Mouse (Mus musculus): ENCODE measurements around the gene Nosip. TPM values are rescaled to one million over a fixed set of nuclear protein-coding genes. Genes with fewer than 3 reads are reported as not detected.
"Not testable (repeated sequence)": the region's sequence is repeated elsewhere in the genome, so short reads cannot be mapped to it uniquely, and the experiment has no call there.

The Nosip gene
- polyA plus RNA-seq, 1 experiment from 2014 or later, result 62.4 TPM

DNA sequence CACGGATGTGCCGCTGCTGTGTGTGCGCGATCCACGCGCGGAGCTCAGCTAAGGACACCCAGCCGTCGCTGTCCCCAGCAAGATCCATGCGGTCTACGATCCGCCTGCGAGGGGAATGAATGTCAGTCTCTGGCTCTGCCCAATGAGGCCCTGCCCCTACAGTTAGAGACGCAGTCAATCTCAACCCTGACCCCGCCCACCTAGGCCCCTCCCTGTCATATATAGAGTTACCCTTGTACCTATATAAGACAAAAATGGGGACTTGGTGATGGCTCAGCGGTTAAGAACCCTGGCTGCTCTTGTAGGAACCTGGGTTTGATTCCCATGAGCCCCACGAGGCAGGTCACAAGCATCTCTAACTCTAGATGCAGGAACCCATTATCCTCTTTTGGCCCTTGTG lies 26.4 kb downstream of the Nosip start:
- no peak overlapping the region for H3K27ac ChIP-seq (replicated peaks)
- ATAC-seq (replicated peaks), result no peak
- H3K4me3 ChIP-seq, result no peak overlapping the region
- H3K36me3 ChIP-seq, result peaks cover 5% of the 10 kb centered on the region; the same call in 1 of the 2 replicates
- no peaks in the 10 kb centered on the region for H3K9me3 ChIP-seq
- H3K9ac ChIP-seq (replicated peaks), result no peak overlapping the region
- peaks cover 13% of the 10 kb centered on the region for H3K4me1 ChIP-seq
- WGBS, result 96% methylated on average over 17 of the region's 17 CpGs
- H3K4me2 ChIP-seq (replicated peaks), result no peak overlapping the region
- H3K27me3 ChIP-seq, result no peaks in the 10 kb centered on the region

DNA sequence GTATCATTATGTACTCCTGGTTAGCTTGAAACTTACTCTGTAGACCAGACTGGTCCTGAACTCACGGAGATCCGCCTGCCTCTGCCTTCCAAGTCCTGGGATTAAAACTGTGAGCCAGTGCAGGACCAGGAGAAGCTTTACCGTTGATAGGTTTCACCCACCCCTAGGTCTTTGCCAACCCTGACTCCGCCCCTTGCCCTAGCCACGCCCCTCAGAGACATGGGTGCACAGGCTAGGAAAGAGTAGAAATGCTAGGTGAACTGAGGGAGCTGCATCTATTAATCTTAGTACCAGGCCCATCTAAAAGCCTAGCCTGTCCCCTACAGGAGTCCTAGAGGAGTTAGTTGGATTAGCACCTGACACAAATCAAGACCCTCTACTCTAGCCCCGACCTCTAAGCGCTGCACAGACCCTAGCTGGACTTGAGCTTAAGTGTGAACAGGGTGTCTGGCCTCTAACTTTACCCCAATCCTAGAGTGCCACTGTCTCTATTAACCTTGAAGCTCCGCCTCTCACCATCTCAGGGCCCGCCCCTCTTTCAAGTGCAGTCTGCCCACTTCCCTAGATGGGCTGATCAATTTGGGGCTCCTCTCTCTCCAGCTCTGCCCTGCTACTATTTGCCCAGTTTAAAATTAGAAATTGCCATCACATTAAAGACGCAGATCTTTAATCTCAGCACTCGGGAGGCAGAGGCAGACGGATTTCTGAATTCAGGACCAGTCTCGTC lies 28.2 kb downstream of the Nosip start:
- WGBS, result 83% methylated on average over 13 of the region's 13 CpGs
- ATAC-seq (replicated peaks), result no peak
- Histone ChIP-seq H3K36me3 (peaks cover 5% of the 10 kb centered on the region; the same call in 1 of the 2 replicates), H3K4me2 (replicated peaks) (no peak overlapping the region; the same call in 1 of the 2 replicates), H3K27me3 (no peaks in the 10 kb centered on the region), H3K4me3 (no peak overlapping the region), H3K9ac (replicated peaks) (no peak overlapping the region), H3K4me1 (peaks cover 13% of the 10 kb centered on the region), H3K9me3 (no peaks in the 10 kb centered on the region), H3K27ac (replicated peaks) (no peak overlapping the region)

DNA sequence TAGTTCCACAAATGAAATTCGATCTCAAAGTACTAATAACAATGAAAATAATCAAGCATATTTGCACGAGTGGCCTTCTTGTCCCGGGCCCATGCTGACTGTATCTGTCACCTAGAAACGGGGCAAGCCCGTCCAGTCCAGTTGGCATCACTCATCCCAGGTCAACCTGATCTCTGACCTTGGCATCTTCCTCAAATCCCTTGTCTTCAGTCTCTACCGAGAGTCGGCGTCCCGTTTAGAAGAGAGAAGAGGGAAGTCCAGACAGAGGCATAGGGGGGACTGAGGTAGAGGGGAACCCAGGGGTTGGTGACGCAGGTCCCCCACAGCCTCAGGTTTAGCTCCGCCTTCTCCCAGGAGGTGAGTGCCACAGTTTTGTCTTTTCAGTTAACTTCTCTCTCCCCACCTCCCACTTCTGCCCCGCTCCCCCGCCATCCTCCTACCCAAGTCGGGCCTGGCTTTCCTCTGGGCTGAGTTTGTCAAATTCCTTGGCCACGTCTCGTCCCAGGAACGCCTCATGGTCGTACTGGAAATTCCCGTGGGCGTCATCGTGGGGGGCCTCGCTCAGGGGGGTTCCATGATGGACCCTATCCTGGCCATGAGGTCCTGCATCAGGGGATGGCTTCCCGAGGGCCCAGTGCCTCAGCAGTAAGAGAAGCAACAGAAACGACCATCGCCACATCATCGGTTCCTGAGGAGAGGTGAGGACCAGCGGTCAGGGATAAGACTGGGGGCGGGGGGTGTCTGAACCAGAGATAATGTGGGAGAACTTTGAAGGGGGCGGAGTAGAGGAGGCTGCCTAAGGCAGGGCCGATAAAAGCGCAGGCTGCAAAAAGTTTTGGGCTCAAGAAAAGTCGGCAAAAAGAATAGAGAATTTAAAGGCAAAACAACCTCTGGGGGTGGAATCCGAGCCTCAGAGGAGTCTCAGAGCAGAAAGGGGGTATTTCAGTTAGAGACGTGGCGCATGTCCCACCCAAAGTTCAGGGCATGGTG lies 29.1 kb downstream of the Nosip start:
- no peak overlapping the region for H3K27ac ChIP-seq (replicated peaks)

DNA sequence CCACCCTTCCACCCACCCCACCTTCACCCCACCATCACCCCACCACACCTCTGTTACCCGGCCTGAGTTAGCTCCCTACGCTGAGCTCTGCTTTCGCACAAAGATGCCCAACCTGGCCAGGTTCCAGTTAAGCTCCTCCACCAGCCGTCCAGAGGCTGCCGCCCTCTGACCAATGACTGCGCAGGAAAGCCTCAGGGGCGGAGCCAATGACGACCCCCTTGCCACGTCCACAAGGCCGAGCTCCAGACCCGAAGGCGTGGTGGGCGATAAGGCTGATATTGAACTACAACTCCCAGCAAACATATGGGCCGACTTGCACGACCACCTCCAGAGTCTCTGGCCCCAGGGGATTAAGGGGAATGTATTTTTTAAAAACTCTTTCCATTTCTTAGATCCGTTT lies 29.8 kb downstream of the Nosip start, which contains the start of gene Rcn3:
Rcn3 (minus strand) TSS at position 174 of the 400 bp plus-strand sequence.
- 0% methylated on average over 16 of the region's 16 CpGs for WGBS
- 0 out of 2 replicates have a peak within 1 kb of the TSS, but pooled peaks have one; percentile 27 for H3K27ac ChIP-seq (replicated peaks)
- ATAC-seq (replicated peaks), result peak; percentile 95

More for the DNA sequence above, 29.1 kb downstream of the Nosip start:
- peak; percentile 41; the same call in 1 of the 2 replicates for ATAC-seq (replicated peaks)
- H3K36me3 ChIP-seq, result no peaks in the 10 kb centered on the region; the same call in 1 of the 2 replicates
- H3K9me3 ChIP-seq, result no peaks in the 10 kb centered on the region
- peak overlapping the region; percentile 43 for H3K4me3 ChIP-seq
- peak overlapping the region; percentile 40 for H3K9ac ChIP-seq (replicated peaks)
- H3K4me1 ChIP-seq, result peaks cover 13% of the 10 kb centered on the region
- peak overlapping the region; percentile 51 for H3K4me2 ChIP-seq (replicated peaks)
- 15% methylated on average over 35 of the region's 35 CpGs for WGBS
- H3K27me3 ChIP-seq, result no peaks in the 10 kb centered on the region

DNA sequence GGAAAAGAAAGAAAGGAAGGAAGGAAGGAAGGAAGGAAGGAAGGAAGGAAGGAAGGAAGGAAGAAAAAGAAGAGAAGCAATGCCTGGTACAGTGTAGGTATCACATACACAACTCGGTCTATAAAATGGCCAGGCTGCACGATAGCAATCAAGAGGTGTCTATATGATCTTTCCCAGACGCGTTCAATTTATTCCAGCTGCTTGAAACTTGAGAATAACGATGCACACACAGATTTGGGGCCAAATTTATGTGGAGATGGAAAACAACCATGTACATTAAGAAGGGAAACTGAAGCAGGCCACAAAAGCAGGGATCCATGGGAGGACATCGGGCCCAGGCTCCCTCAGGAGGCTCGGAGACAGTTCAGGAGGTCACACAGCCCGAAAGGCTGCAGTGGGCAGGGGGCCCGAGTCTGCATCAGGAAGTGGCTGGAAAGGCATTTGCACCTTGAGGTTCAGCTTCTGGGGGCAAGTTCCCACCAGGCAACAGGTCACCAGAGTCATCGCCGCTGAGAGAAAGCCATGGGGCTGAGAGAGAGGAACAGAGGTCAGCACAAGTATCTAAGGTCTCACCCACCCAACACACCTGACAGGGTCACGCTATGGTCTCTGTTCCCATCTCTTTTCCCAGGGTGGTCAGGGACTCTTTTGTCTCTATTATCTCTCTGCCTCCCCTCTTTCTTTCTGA lies 30.7 kb downstream of the Nosip start:
- ATAC-seq (replicated peaks), result no peak
- Histone ChIP-seq H3K27me3 (no peaks in the 10 kb centered on the region), H3K4me2 (replicated peaks) (no peak overlapping the region), H3K9me3 (no peaks in the 10 kb centered on the region), H3K36me3 (no peaks in the 10 kb centered on the region), H3K9ac (replicated peaks) (no peak overlapping the region), H3K27ac (replicated peaks) (no peak overlapping the region), H3K4me3 (no peak overlapping the region), H3K4me1 (peaks cover 13% of the 10 kb centered on the region)
- 71% methylated on average over 12 of the region's 12 CpGs for WGBS

More for the DNA sequence above, 29.8 kb downstream of the Nosip start, which contains the start of gene Rcn3:
- Histone ChIP-seq H3K4me3 (peak within 1 kb of the TSS; percentile 43), H3K4me1 (peaks cover 13% of the 10 kb centered on the region), H3K36me3 (no peaks in the 10 kb centered on the region), H3K4me2 (replicated peaks) (peak within 1 kb of the TSS; percentile 51), H3K27me3 (no peaks in the 10 kb centered on the region), H3K9me3 (no peaks in the 10 kb centered on the region), H3K9ac (replicated peaks) (peak within 1 kb of the TSS; percentile 40)

DNA sequence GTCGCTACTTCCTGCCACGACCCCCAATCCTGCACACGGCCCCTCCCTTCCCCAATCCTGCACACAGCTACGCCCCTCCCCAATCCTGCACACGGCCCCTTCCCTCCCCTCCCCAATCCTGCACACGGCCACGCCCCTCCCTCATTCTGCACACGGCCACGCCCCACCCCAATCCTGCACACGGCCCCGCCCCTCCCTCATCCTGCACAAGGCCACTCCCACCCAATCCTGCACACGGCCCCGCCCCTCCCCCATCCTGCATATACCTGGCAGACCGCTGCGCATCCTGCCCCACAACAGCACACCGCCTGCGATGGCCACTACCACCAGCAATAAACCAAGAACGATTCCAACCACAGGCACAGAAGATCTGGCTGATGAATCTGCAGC lies 31.3 kb downstream of the Nosip start:
- Histone ChIP-seq H3K27me3 (no peaks in the 10 kb centered on the region), H3K9me3 (no peaks in the 10 kb centered on the region), H3K36me3 (no peaks in the 10 kb centered on the region), H3K4me2 (replicated peaks) (no peak overlapping the region), H3K4me3 (no peak overlapping the region), H3K27ac (replicated peaks) (no peak overlapping the region), H3K9ac (replicated peaks) (no peak overlapping the region), H3K4me1 (peaks cover 13% of the 10 kb centered on the region)
- no peak for ATAC-seq (replicated peaks)
- 37% methylated on average over 17 of the region's 18 CpGs for WGBS

DNA sequence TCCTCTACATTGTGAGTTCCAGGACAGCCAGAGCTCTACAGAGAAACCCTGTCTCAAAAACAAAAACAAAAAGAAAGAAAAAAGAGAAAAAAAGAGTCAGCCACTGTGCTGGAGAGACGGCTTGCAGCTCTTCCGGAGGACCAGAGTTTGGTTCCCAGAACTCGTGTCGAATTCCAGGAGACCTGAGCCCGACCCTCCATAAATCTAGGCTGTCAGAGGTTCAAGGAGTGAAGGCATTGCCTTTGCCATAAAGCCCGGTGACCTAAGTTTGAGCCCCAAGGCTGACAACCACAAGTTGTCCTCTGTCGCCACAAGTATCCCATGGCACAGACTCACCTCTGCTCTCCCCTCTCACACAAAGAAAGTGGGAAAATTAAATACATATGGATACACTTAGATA lies 31.9 kb downstream of the Nosip start:
- Histone ChIP-seq H3K4me1 (peaks cover 13% of the 10 kb centered on the region), H3K4me2 (replicated peaks) (no peak overlapping the region), H3K4me3 (no peak overlapping the region), H3K9ac (replicated peaks) (no peak overlapping the region), H3K9me3 (no peaks in the 10 kb centered on the region), H3K27me3 (no peaks in the 10 kb centered on the region), H3K27ac (replicated peaks) (no peak overlapping the region), H3K36me3 (no peaks in the 10 kb centered on the region)
- 82% methylated on average over 7 of the region's 7 CpGs for WGBS
- ATAC-seq (replicated peaks), result no peak

DNA sequence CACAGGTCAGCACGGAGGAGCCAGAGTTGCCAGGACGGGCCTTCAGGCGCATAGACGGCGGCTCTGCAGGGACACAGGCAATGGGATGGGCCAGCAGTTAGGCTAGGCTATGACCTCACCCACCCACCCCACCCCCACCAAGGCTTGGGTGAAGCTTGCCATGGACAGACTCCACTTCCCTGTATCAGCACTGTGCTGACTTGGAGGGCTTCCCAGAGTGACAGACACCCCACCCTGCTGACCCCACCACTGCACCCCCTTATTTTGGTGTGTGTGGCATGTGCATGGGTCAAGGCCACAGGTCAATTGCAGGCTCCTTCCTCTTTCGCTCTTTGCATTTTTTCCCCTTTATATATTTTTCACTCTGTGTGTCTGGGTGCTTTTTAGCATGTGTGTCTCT lies 33.1 kb downstream of the Nosip start:
- no peaks in the 10 kb centered on the region for H3K36me3 ChIP-seq
- ATAC-seq (replicated peaks), result no peak
- no peaks in the 10 kb centered on the region for H3K27me3 ChIP-seq
- H3K27ac ChIP-seq (replicated peaks), result no peak overlapping the region
- H3K9ac ChIP-seq (replicated peaks), result no peak overlapping the region
- H3K9me3 ChIP-seq, result no peaks in the 10 kb centered on the region
- peaks cover 13% of the 10 kb centered on the region for H3K4me1 ChIP-seq
- no peak overlapping the region for H3K4me2 ChIP-seq (replicated peaks)
- WGBS, result 90% methylated on average over 6 of the region's 6 CpGs
- no peak overlapping the region for H3K4me3 ChIP-seq

DNA sequence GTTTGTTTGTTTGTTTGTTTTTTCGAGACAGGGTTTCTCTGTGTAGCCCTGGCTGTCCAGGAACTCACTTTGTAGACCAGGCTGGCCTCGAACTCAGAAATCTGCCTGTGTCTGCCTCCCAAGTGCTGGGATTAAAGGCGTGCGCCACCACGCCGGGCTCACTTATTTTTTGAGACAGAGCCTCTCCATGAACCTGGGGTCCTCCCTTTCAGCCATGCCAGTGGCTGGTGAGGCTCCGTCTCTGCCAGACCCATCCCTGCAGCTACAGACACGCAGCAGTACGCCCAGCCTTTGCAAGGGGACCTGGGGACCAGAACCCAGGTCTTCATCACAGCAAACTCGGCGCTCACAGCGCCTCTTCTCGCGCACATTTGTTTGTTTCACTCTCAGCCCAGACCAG lies 33.7 kb downstream of the Nosip start:
- WGBS, result 90% methylated on average over 14 of the region's 14 CpGs
- not testable (repeated sequence) for H3K4me3 ChIP-seq; H3K4me2 ChIP-seq (replicated peaks); ATAC-seq (replicated peaks); H3K9me3 ChIP-seq; H3K36me3 ChIP-seq; H3K9ac ChIP-seq (replicated peaks); H3K27ac ChIP-seq (replicated peaks); H3K27me3 ChIP-seq
- peaks cover 12% of the 10 kb centered on the region for H3K4me1 ChIP-seq

DNA sequence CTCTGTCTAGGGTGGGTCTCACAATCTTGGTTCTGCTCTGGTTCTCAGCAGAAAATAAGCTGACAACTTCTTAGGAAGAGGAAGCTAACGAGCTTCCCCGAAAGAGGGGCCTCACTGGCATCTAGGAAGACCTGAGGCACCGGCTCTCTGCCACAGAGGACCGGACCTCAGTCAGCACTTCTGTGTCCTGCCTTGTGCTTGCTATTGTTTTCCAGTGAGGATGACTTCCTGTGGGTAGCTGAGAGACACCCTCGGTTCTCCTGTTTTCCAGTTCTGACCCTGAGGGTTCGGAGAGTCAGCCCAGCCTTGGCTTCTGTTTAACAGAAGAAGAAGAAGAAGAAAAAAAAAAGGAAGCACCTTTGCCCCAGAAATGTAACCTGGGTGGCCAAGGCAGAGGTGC lies 35.2 kb downstream of the Nosip start:
- H3K4me2 ChIP-seq (replicated peaks), result no peak overlapping the region
- H3K27ac ChIP-seq (replicated peaks), result no peak overlapping the region
- no peak overlapping the region for H3K4me3 ChIP-seq
- 47% methylated on average over 6 of the region's 6 CpGs for WGBS
- no peaks in the 10 kb centered on the region for H3K36me3 ChIP-seq
- H3K27me3 ChIP-seq, result no peaks in the 10 kb centered on the region
- ATAC-seq (replicated peaks), result no peak
- no peaks in the 10 kb centered on the region for H3K9me3 ChIP-seq
- no peak overlapping the region for H3K9ac ChIP-seq (replicated peaks)
- no peaks in the 10 kb centered on the region for H3K4me1 ChIP-seq

DNA sequence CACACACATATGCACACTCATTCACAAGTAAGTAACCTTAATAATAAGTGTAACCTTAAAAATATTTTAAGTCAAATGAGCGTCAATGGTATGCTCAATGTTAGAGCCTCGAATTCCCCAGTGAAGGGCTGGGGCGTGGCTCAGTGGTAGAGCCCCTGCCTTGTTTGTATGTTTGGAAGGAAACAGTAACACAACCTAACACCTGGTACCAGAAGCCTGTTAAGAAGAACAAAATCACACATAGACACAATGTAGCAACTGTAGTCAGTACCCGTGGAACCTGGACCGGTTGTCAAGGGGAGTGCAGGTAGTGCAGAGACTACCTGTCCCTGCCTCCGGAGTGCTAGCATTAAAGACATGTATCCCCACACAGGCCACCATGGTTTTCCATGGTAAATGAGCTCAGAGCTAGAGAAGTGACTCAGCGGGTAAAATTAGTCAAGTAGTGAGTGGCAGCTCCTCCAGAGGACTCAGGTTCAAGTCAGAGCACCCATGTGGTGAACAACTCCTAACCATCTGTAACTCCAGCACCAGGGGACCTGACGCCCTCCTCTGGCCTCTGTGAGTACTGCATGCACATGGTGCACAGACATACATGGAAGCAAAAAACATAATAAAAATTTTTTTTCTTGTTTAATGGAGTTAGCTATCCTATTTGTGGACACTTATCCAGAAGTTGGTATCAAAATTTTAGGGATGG lies 36.5 kb downstream of the Nosip start:
- 91% methylated on average over 8 of the region's 8 CpGs for WGBS
- H3K4me2 ChIP-seq (replicated peaks), result no peak overlapping the region

More for the DNA sequence above, 36.5 kb downstream of the Nosip start:
- Histone ChIP-seq H3K4me1 (no peaks in the 10 kb centered on the region), H3K27me3 (no peaks in the 10 kb centered on the region), H3K4me3 (no peak overlapping the region), H3K9me3 (no peaks in the 10 kb centered on the region), H3K9ac (replicated peaks) (no peak overlapping the region), H3K36me3 (no peaks in the 10 kb centered on the region), H3K27ac (replicated peaks) (no peak overlapping the region)
- no peak for ATAC-seq (replicated peaks)
